Mouse (Mus musculus) lung, embryonic 14.5 days (tissue): ENCODE measurements around the gene Efcab12. TPM values are rescaled to one million over a fixed set of nuclear protein-coding genes. Genes with fewer than 3 reads are reported as not detected.
A peak's percentile ranks its signal among the peaks of the same experiment; 100 is the strongest.
"Not testable (repeated sequence)": the region's sequence is repeated elsewhere in the genome, so short reads cannot be mapped to it uniquely, and the experiment has no call there.

Experiments used
- ATAC-seq: fragments of 200-750 bp; cut with Nextera tagmentation; 2 replicates; pipeline ENCODE4 v1.8.0; 2017; ENCODE audit warnings: mild to moderate bottlenecking, moderate TSS enrichment, moderate library complexity; ENCODE audit not compliant: insufficient read depth
- DNase-seq: peaks from one replicate; pipeline ENCODE4 v3.0.0-alpha.2; 2015
- H3K27ac ChIP-seq: fragments of 300-500 bp; sonication (generic); 2 replicates; pipeline ENCODE4 v1.5.1; 2014; ENCODE audit warnings: low read depth, mild to moderate bottlenecking, moderate library complexity
- H3K27me3 ChIP-seq: fragments of 300-500 bp; sonication (generic); 2 replicates; pipeline ENCODE4 v1.6.1; 2014; ENCODE audit warnings: low read length, control low read depth; ENCODE audit not compliant: insufficient read depth
- H3K36me3 ChIP-seq: fragments of 300-500 bp; sonication (generic); 2 replicates; pipeline ENCODE4 v1.6.1; 2014; ENCODE audit warnings: control low read depth; ENCODE audit not compliant: insufficient read depth
- H3K4me1 ChIP-seq: fragments of 300-500 bp; sonication (generic); 2 replicates; pipeline ENCODE4 v1.6.1; 2014; ENCODE audit warnings: antibody characterized with exemption, control low read depth; ENCODE audit not compliant: insufficient read depth
- H3K4me2 ChIP-seq: fragments of 300-500 bp; sonication (generic); 2 replicates; pipeline ENCODE4 v1.6.1; 2014; ENCODE audit warnings: mild to moderate bottlenecking
- H3K4me3 ChIP-seq: fragments of 300-500 bp; sonication (generic); 2 replicates; pipeline ENCODE4 v1.5.1; 2014; ENCODE audit warnings: low read depth, low read length
- H3K9ac ChIP-seq: fragments of 300-500 bp; sonication (generic); 2 replicates; pipeline ENCODE4 v1.6.1; 2014
- H3K9me3 ChIP-seq: fragments of 300-500 bp; sonication (generic); 2 replicates; pipeline ENCODE4 v1.6.1; 2016; ENCODE audit warnings: low read depth, low read length, control low read depth
- CTCF ChIP-seq: IDR thresholded peaks from 2 replicates; pipeline ENCODE4 v1.5.1; 2016; ENCODE audit warnings: antibody characterized with exemption, low read depth
- WGBS: fragments of 180-500 bp; shearing (Covaris S2); extraction: QIAGEN DNeasy Blood & Tissue Kit; methylation state at CpG from one replicate; pipeline ENCODE4 v1.1.7; 2014; 5-methylcytosine and 5-hydroxymethylcytosine counted together
- polyA plus RNA-seq: library from polyadenylated mRNA; unstranded; fragments of >200 nt; fragmentation: Nextera tagmentation; extraction: Ambion mirVana; gene quantifications from 2 replicates; pipeline ENCODE4 v1.2.1, GENCODE M21; 2014

The Efcab12 gene
- polyA plus RNA-seq, 1 experiment from 2014 or later: 0.87 TPM

GRCm38 (mm10) chr6:115838745-115839144 is 533 bp upstream of the Efcab12 start:
- no peak overlapping the region for H3K4me3 ChIP-seq
- H3K27me3 ChIP-seq: no peaks in the 10 kb centered on the region
- ATAC-seq (no peak), DNase-seq (no peak)
- WGBS: 69% methylated on average over 5 of the region's 5 CpGs
- no peak for TF ChIP-seq CTCF
- H3K4me2 ChIP-seq: peak overlapping the region; percentile 62
- no peaks in the 10 kb centered on the region for H3K9me3 ChIP-seq
- no peaks in the 10 kb centered on the region for H3K4me1 ChIP-seq
- no peak overlapping the region for H3K27ac ChIP-seq
- H3K36me3 ChIP-seq: peaks cover 22% of the 10 kb centered on the region
- no peak overlapping the region for H3K9ac ChIP-seq

- no peak for ATAC-seq
- Histone ChIP-seq H3K4me3 (no peak overlapping the region), H3K4me2 (no peak overlapping the region), H3K36me3 (no peaks in the 10 kb centered on the region), H3K4me1 (no peaks in the 10 kb centered on the region), H3K27me3 (no peaks in the 10 kb centered on the region), H3K27ac (no peak overlapping the region), H3K9ac (no peak overlapping the region), H3K9me3 (no peaks in the 10 kb centered on the region)
- DNase-seq: no peak
- TF ChIP-seq CTCF: no peak
Observed at GRCm38 (mm10) chr6:115833861-115834260, 4.4 kb downstream of the Efcab12 start.

DNA sequence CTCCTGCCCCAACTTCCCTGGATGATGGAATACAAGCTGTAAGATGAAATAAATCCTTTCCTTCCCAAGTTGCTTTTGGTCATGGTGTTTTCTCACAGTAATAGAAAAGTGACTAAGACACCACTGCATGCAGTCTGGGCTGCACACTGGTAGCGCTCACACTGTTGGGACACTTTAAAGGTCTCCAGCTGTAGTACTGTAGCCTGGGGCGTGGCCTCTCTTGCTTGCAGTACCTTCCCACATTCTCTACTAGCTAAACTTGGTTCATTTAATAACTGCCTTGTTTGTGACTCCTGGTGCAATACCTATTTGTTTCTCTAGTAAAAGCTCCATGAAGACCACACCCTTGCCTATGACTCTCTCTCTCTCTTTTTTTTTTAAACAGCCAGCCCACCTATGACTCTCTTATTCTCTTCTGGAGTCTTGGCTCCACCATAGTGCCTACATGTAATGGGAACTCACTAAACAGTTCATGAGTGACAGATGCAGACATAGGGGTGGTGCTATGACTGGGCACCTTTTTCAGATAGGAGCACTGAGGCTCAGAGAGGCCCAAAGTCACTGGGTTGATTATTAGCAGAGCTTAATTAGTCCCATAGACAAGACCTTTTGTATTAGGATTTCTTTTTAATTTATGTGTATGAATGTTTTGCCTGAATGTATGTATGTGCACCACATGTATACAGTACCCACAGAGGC is 5.9 kb downstream of the Efcab12 start:
- WGBS: 88% methylated on average over 2 of the region's 2 CpGs
- ATAC-seq: no peak

DNA sequence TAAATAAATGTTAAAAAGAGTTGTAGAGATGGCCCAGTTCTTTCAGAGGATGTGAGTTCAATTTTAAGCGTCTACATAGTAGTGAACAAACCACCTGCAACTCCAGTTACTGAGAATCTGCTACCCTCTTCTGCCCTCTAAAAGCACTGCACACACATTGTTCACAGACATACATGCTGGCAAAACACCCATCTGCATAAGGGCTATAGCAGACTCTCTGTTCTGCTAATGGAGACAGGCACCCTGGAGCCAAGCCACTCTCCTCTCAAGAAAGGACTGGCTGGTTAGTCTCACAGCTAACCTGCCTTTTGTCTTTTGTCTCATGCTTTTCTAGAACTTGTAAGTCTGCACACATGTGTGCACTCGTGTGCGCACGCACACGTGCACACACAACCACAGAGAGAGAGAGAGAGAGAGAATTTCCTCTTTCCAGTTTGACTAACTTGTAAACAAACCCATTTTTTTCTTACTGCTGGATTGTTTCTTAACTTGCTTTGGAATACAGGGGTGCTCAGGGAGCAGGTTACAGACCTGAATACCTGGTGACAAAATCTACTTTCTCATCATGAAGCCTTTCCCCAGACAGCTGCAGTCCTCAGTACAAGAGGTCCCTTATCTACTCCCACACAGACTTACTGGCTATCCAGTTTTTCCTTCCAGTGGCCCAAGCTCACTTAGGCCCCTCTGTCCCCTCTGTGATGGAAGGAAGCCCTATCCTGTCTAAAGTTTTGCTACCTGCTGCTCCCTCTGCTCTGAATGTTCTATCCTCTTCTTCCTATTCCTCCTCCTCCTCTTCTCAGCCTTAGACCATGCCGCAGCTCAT is 7.2 kb downstream of the Efcab12 start:
- Histone ChIP-seq H3K4me2 (no peak overlapping the region), H3K4me3 (no peak overlapping the region), H3K9me3 (no peaks in the 10 kb centered on the region), H3K9ac (no peak overlapping the region), H3K27me3 (no peaks in the 10 kb centered on the region), H3K36me3 (no peaks in the 10 kb centered on the region), H3K27ac (no peak overlapping the region), H3K4me1 (no peaks in the 10 kb centered on the region)
- DNase-seq: no peak
- 86% methylated on average over 6 of the region's 6 CpGs for WGBS
- ATAC-seq: no peak
- TF ChIP-seq CTCF: no peak

More for the DNA sequence above, 5.9 kb downstream of the Efcab12 start:
- no peaks in the 10 kb centered on the region for H3K4me1 ChIP-seq
- no peaks in the 10 kb centered on the region for H3K9me3 ChIP-seq
- H3K4me3 ChIP-seq: no peak overlapping the region
- no peak for DNase-seq
- H3K4me2 ChIP-seq: no peak overlapping the region
- no peak overlapping the region for H3K27ac ChIP-seq
- TF ChIP-seq CTCF: no peak
- H3K27me3 ChIP-seq: no peaks in the 10 kb centered on the region
- no peaks in the 10 kb centered on the region for H3K36me3 ChIP-seq
- no peak overlapping the region for H3K9ac ChIP-seq

GRCm38 (mm10) chr6:115823850-115824464 is 14.3 kb downstream of the Efcab12 start:
- Histone ChIP-seq H3K27ac (peak overlapping the region; percentile 19; the same call in 1 of the 2 replicates), H3K4me2 (peak overlapping the region; percentile 38), H3K4me3 (peak overlapping the region; percentile 18; the same call in 1 of the 2 replicates)
- H3K9ac ChIP-seq, H3K36me3 ChIP-seq, H3K9me3 ChIP-seq, H3K27me3 ChIP-seq, H3K4me1 ChIP-seq: not testable (repeated sequence)
- WGBS: 6% methylated on average over 3 of the region's 11 CpGs
- ATAC-seq (peak; percentile 97), DNase-seq (peak; percentile 92)
- peak; percentile 81 for TF ChIP-seq CTCF

DNA sequence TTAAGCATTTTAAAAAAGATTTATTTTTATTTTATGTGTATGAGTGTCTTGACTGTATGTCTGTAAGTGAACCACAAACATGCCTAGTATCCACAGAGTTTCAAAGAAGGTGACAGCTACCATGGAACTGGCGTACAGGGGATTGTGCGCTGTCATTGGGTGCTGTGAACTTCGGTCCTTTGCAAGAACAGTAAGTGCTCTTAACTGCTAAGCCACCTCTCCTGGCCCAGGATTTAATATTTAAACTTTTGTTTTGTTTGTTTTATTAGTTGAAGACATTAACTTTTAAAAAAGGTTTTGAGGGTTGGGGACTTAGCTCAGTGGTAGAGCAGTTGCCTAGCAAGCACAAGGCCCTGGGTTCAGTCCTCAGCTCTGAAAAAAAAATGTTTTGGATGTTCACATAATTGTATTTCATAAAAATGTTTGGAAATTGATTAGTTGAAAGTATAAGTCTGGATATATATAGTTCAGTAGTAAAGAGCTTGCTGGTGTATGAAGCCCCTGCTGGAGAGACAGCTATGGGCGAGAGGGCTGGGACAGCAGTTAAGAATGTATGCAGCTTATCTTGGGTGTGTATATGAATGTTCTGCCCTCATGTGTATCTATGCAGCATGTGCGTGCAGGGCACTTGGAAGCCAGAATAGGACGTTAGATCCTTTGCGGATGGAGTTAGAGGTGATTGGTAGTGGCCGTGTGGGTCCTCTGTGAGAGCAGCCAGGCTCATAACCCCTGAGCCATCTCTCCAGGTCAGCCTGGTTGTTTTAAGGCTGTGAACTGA is 16.8 kb downstream of the Efcab12 start:
- H3K9me3 ChIP-seq: no peaks in the 10 kb centered on the region
- no peak overlapping the region for H3K4me2 ChIP-seq

More for the DNA sequence above, 16.8 kb downstream of the Efcab12 start:
- DNase-seq: no peak
- Histone ChIP-seq H3K9ac (no peak overlapping the region), H3K36me3 (no peaks in the 10 kb centered on the region), H3K27ac (no peak overlapping the region), H3K27me3 (no peaks in the 10 kb centered on the region), H3K4me3 (no peak overlapping the region), H3K4me1 (no peaks in the 10 kb centered on the region)
- 78% methylated on average over 8 of the region's 8 CpGs for WGBS
- no peak for ATAC-seq
- TF ChIP-seq CTCF: no peak
